Mouse (Mus musculus) lung, embryonic 15.5 days (tissue): ENCODE measurements around the gene Npdc1. TPM values are rescaled to one million over a fixed set of nuclear protein-coding genes. Genes with fewer than 3 reads are reported as not detected.

Experiments
- ATAC-seq: fragments of 200-750 bp; cut with Nextera tagmentation; 2 replicates; pipeline ENCODE4 v1.8.0; 2017; ENCODE audit warnings: moderate number of reproducible peaks, borderline replicate concordance; ENCODE audit not compliant: low FRiP score, low TSS enrichment; ENCODE audit errors: extremely low read depth
- H3K27ac ChIP-seq: fragments of 300-500 bp; sonication (generic); 2 replicates; pipeline ENCODE4 v1.5.1; 2015; ENCODE audit warnings: moderate library complexity, mild to moderate bottlenecking, inconsistent platforms
- H3K27me3 ChIP-seq: fragments of 300-500 bp; sonication (generic); 2 replicates; pipeline ENCODE4 v1.6.1; 2015; ENCODE audit warnings: inconsistent platforms
- H3K36me3 ChIP-seq: fragments of 300-500 bp; sonication (generic); 2 replicates; pipeline ENCODE4 v1.6.1; 2015; ENCODE audit warnings: inconsistent platforms
- H3K4me1 ChIP-seq: fragments of 300-500 bp; sonication (generic); 2 replicates; pipeline ENCODE4 v1.6.1; 2015; ENCODE audit warnings: inconsistent platforms
- H3K4me2 ChIP-seq: fragments of 300-500 bp; sonication (generic); 2 replicates; pipeline ENCODE4 v1.6.1; 2015; ENCODE audit warnings: inconsistent platforms, mild to moderate bottlenecking, moderate library complexity
- H3K4me3 ChIP-seq: fragments of 300-500 bp; sonication (generic); 2 replicates; pipeline ENCODE4 v1.5.1; 2015; ENCODE audit warnings: mild to moderate bottlenecking, inconsistent platforms
- H3K9ac ChIP-seq: fragments of 300-500 bp; sonication (generic); 2 replicates; pipeline ENCODE4 v1.6.1; 2015; ENCODE audit warnings: inconsistent platforms
- H3K9me3 ChIP-seq: fragments of 300-500 bp; sonication (generic); 2 replicates; pipeline ENCODE4 v1.6.1; 2016; ENCODE audit warnings: inconsistent platforms
- WGBS: fragments of 180-500 bp; shearing (Covaris S2); methylation state at CpG from one replicate; pipeline ENCODE4 v1.1.7; 2015; 5-methylcytosine and 5-hydroxymethylcytosine counted together
- polyA plus RNA-seq: library from polyadenylated mRNA; unstranded; fragments of >200 nt; fragmentation: Nextera tagmentation; extraction: Ambion mirVana; gene quantifications from 2 replicates; pipeline ENCODE4 v1.2.1, GENCODE M21; 2015

The Npdc1 gene
- polyA plus RNA-seq, 1 experiment from 2014 or later = 28.7 TPM

- H3K4me1 ChIP-seq = no peaks in the 10 kb centered on the region
- no peak overlapping the region for H3K4me3 ChIP-seq
- 14% methylated on average over 1 of the region's 1 CpGs for whole genome bisulfite sequencing
- H3K27me3 ChIP-seq = peaks cover 39% of the 10 kb centered on the region
- no peak overlapping the region for H3K27ac ChIP-seq
- H3K9ac ChIP-seq = no peak overlapping the region
- ATAC-seq = no peak
- H3K4me2 ChIP-seq = no peak overlapping the region
- no peaks in the 10 kb centered on the region for H3K36me3 ChIP-seq
- no peaks in the 10 kb centered on the region for H3K9me3 ChIP-seq
These were observed 24.5 kb downstream of the Npdc1 start for GRCm38 (mm10) chr2:25423626-25424025.

- Histone ChIP-seq H3K36me3 (no peaks in the 10 kb centered on the region), H3K4me1 (0 out of 2 replicates have a peak, but pooled peaks cover 3% of the 10 kb centered on the region), H3K4me2 (no peak overlapping the region), H3K9ac (no peak overlapping the region), H3K27me3 (peaks cover 51% of the 10 kb centered on the region), H3K4me3 (no peak overlapping the region), H3K27ac (no peak overlapping the region), H3K9me3 (no peaks in the 10 kb centered on the region)
- ATAC-seq = no peak
- WGBS = 42% methylated on average over 27 of the region's 27 CpGs
These were observed 26.3 kb downstream of the Npdc1 start for GRCm38 (mm10) chr2:25425481-25425880.

- Histone ChIP-seq H3K9ac (no peak overlapping the region), H3K27me3 (peaks cover 51% of the 10 kb centered on the region), H3K36me3 (no peaks in the 10 kb centered on the region), H3K4me3 (no peak overlapping the region), H3K27ac (no peak overlapping the region), H3K4me1 (0 out of 2 replicates have a peak, but pooled peaks cover 3% of the 10 kb centered on the region), H3K9me3 (no peaks in the 10 kb centered on the region), H3K4me2 (no peak overlapping the region)
- ATAC-seq = no peak
- WGBS = 31% methylated on average over 5 of the region's 5 CpGs
These were observed 27.6 kb downstream of the Npdc1 start for GRCm38 (mm10) chr2:25426721-25427191.

GRCm38 (mm10) chr2:25427256-25427655 is 28.1 kb downstream of the Npdc1 start:
- no peak overlapping the region for H3K27ac ChIP-seq
- H3K4me2 ChIP-seq = no peak overlapping the region
- no peak for ATAC-seq
- WGBS = 77% methylated on average over 5 of the region's 5 CpGs
- no peaks in the 10 kb centered on the region for H3K36me3 ChIP-seq
- H3K9ac ChIP-seq = no peak overlapping the region
- H3K9me3 ChIP-seq = no peaks in the 10 kb centered on the region
- 0 out of 2 replicates have a peak, but pooled peaks cover 3% of the 10 kb centered on the region for H3K4me1 ChIP-seq
- peaks cover 51% of the 10 kb centered on the region for H3K27me3 ChIP-seq
- no peak overlapping the region for H3K4me3 ChIP-seq

DNA sequence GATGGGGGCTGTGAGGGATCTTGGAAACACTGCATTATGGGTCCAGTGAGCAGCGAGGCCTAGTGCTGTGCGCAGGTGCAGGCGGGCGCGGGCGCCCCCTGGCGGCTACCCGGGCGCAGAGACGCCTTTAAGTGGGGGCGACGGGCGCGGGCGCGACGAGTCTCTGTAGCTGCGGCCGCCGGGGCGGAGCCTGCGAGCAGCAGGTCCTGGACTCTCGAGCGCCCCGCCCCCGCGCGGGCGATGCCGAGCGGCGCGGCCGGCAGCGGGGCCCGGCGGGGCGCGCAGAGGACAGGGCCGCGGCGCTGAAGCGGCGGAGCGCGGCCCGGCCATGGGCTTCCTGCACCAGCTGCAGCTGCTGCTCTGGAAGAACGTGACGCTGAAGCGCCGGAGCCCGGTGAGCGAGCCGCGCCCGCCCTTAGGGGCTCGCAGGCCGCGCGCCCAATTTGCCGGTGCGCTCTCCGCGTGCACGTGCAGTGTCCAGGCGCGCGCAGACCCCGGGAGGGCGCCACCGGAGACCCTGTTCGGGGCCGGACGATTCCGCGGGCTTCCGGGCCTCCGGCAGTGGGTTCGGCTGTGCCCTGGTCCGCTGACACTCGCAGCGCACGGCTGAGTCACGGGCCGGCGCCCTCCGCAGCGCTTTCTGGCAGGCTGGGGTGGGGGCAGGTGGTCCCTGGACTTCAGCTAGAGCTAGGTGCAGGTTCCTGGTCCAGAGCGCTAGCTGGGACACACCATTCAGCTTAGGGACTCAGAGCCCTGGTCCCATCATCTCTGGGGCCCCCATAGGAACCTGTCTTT is 29.5 kb downstream of the Npdc1 start, which contains the start of gene Abca2:
Gene Abca2 (plus strand): TSS at position 262 of the 795 bp plus-strand sequence.
- 1% methylated on average over 65 of the region's 89 CpGs for WGBS
- 0 out of 2 replicates have a peak within 1 kb of the TSS, but pooled peaks have one; percentile 38 for H3K27ac ChIP-seq
- ATAC-seq = peak; percentile 87
- peak within 1 kb of the TSS; percentile 97 for H3K4me2 ChIP-seq
- peak within 1 kb of the TSS; percentile 65 for H3K9ac ChIP-seq
- 0 out of 2 replicates have a peak, but pooled peaks cover 3% of the 10 kb centered on the region for H3K4me1 ChIP-seq
- peaks cover 38% of the 10 kb centered on the region for H3K27me3 ChIP-seq
- no peaks in the 10 kb centered on the region for H3K9me3 ChIP-seq
- no peaks in the 10 kb centered on the region for H3K36me3 ChIP-seq
- H3K4me3 ChIP-seq = peak within 1 kb of the TSS; percentile 61

DNA sequence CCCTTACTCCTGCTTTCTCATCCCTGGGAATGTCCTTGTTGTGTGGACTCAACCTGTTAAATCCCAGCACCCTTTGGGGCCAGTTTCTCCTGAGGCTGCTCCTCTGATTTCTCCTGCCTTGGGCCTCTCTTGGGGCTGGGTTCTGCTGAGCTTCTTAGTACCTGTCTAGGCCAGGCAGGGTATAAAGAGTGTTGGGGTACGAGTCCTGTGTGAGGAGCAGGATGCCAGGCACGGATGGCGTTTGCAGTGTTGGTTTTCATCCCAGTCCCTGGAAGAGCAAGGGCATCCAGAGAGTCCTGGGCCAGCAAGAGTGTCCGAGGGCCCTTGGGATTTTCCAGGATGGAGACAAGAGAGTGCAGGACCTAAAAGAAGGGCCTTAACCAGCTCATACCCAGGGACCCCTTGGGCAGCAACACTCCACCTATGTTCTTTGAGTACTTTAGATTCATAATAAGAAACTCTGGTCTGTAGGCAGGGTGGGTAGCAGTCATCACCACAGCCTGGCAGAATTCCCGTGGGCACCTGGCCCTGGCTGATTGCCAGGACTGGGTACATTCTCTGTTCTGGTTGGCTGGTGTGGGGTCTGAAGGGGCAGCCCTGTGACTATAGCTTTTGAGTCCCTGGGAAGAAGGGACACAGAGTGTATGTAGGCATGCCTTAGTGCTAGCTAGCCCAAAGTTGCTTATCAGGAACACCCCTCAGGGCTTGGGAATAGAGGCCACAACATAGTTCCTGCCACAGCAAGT is 30.5 kb downstream of the Npdc1 start:
- peaks cover 34% of the 10 kb centered on the region for H3K27me3 ChIP-seq
- H3K4me3 ChIP-seq = 0 out of 2 replicates have a peak overlapping the region, but pooled peaks have one; percentile 2
- H3K9me3 ChIP-seq = no peaks in the 10 kb centered on the region
- 0 out of 2 replicates have a peak, but pooled peaks cover 3% of the 10 kb centered on the region for H3K4me1 ChIP-seq
- 61% methylated on average over 5 of the region's 5 CpGs for WGBS
- H3K9ac ChIP-seq = no peak overlapping the region
- ATAC-seq = no peak
- H3K27ac ChIP-seq = no peak overlapping the region
- H3K36me3 ChIP-seq = no peaks in the 10 kb centered on the region
- H3K4me2 ChIP-seq = peak overlapping the region; percentile 97

GRCm38 (mm10) chr2:25430395-25431233 is 31.5 kb downstream of the Npdc1 start:
- no peak overlapping the region for H3K9ac ChIP-seq
- 63% methylated on average over 17 of the region's 17 CpGs for WGBS
- no peaks in the 10 kb centered on the region for H3K36me3 ChIP-seq
- H3K4me1 ChIP-seq = 0 out of 2 replicates have a peak, but pooled peaks cover 3% of the 10 kb centered on the region
- no peak overlapping the region for H3K27ac ChIP-seq
- no peak for ATAC-seq
- no peak overlapping the region for H3K4me2 ChIP-seq
- peaks cover 24% of the 10 kb centered on the region for H3K27me3 ChIP-seq
- H3K4me3 ChIP-seq = no peak overlapping the region
- H3K9me3 ChIP-seq = no peaks in the 10 kb centered on the region

- Histone ChIP-seq H3K27ac (no peak overlapping the region), H3K4me1 (0 out of 2 replicates have a peak, but pooled peaks cover 3% of the 10 kb centered on the region), H3K4me2 (no peak overlapping the region), H3K27me3 (peaks cover 17% of the 10 kb centered on the region), H3K36me3 (no peaks in the 10 kb centered on the region), H3K4me3 (no peak overlapping the region), H3K9me3 (no peaks in the 10 kb centered on the region), H3K9ac (no peak overlapping the region)
- WGBS = 74% methylated on average over 6 of the region's 6 CpGs
- ATAC-seq = no peak
These were observed 32.2 kb downstream of the Npdc1 start for GRCm38 (mm10) chr2:25431308-25431855.

DNA sequence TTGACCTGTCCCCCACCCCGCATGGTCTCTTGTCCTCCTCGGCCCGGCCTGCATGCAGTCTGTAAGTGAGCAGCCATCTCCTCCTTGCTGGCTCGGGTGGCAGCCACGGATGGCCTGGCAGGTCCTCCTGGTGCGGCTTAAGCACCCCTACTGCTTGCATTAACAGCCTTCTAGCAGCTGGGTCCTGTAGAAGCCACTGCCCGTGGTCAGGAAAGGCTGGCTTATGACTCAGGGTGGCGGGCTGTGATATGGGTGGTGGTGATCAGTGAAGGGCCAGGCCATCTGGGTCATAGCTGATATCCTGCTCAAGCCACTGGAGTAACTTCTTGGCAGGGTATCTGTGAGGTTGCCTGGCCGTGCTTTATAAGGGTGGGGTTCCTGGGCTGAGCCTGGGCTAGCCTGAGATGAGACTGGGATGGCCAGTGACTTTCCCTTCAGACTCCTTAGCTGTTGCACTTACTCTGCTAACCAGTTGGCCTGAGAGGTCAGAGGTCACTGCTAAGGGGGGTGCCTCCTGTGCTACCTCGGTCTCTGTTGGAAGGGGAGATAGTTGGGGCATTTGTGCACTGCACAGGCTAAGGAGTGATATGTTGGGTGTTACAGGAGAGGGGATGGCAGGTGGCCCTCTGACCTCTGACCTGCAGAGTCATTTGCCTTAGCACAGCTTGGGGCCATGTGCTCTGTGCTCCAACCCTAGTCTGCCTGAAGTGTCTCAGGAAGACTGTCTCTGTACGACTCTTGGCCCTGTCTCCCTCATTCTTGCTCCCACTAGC is 33.4 kb downstream of the Npdc1 start:
- no peak for ATAC-seq
- Histone ChIP-seq H3K27ac (no peak overlapping the region), H3K9me3 (no peaks in the 10 kb centered on the region), H3K4me3 (no peak overlapping the region), H3K4me2 (no peak overlapping the region), H3K27me3 (peaks cover 13% of the 10 kb centered on the region), H3K4me1 (0 out of 2 replicates have a peak, but pooled peaks cover 3% of the 10 kb centered on the region), H3K36me3 (no peaks in the 10 kb centered on the region), H3K9ac (no peak overlapping the region)
- WGBS = 67% methylated on average over 11 of the region's 11 CpGs

- Histone ChIP-seq H3K36me3 (no peaks in the 10 kb centered on the region), H3K4me1 (0 out of 2 replicates have a peak, but pooled peaks cover 3% of the 10 kb centered on the region), H3K4me3 (no peak overlapping the region), H3K4me2 (no peak overlapping the region), H3K27ac (no peak overlapping the region), H3K9me3 (no peaks in the 10 kb centered on the region), H3K9ac (no peak overlapping the region), H3K27me3 (peaks cover 13% of the 10 kb centered on the region)
- whole genome bisulfite sequencing = 76% methylated on average over 17 of the region's 17 CpGs
- no peak for ATAC-seq
These were observed 34.0 kb downstream of the Npdc1 start for GRCm38 (mm10) chr2:25433101-25433500.
